Mouse (Mus musculus): Measurements from ENCODE around the gene Atrnl1.

The Atrnl1 gene

GRCm38 (mm10) chr19:57610476-57611261 is at the start of gene Atrnl1:
Gene Atrnl1, plus strand, starts transcription at chr19:57611034.
- peak; percentile 58 for DNase-seq (ENCODE audit: low read depth, low spot score)

GRCm38 (mm10) chr19:57561486-57561885 is 49.3 kb upstream of the Atrnl1 start:
- DNase-seq (ENCODE audit: low read depth, low spot score) = no peak

DNA sequence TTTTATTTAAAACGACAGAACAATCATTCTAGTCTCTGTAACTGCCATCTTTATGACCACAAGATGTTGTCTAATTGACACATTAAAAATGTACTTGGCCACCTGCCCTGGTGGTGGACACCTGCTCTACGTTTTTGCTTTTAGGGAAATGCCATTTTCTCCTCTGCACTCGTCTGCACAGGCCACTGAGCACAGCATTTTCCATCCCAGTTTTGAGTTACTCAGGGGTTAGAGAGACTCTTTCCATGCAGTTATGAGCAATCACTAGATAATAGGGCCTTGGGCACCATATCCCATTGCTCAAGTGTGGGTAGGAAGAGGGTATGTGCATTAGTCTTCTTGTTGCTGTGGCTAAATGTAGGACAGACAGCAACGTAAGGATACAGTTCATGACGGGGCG is 41.8 kb upstream of the Atrnl1 start:
- DNase-seq (ENCODE audit: low read depth, low spot score) = no peak

DNA sequence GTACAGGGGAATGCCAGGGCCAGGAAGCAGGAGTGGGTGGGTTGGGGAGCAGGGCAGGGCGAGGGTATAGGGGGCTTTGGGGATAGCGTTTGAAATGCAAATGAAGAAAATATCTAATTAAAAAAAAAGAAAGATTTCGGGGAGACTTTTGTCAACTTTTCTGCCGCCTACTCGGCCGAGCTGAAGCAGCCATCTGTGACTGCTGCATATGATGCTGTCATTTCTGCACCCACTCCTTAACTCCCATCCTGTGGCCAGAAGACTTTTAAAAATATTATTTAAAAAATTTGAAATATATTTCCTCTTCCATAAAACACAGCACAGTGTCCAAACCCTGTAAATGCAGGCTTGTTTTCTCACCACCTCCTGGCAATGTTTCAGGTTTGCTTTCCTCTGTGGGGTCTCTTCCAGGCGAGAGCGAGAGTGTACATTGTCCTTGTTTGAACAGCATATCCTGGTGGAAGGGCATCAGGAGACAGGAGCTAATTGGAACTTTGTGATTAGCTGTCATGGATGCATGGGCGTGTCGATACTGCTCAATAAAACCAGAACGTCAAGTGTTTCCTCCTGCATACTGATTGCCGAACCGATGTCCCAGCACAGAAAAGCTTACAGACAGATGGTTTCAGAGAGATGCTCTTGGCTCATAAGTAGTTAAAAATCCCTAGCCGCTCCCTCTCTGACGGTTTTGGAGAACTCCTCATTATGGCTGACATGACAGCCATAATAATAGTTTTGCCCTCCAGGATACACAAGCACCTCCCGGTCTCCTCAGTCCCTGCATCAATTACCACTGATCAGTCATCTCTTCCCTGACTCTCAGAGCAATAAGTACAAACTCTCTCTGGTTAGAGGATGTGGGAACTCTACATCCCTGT is 38.2 kb upstream of the Atrnl1 start:
- no peak for DNase-seq (ENCODE audit: low read depth, low spot score)

- no peak for DNase-seq (ENCODE audit: low read depth, low spot score)
Measured at GRCm38 (mm10) chr19:57573470-57573869, 37.4 kb upstream of the Atrnl1 start.

GRCm38 (mm10) chr19:57575027-57575426 is 35.8 kb upstream of the Atrnl1 start:
- no peak for DNase-seq (ENCODE audit: low read depth, low spot score)

GRCm38 (mm10) chr19:57576836-57577235 is 34.0 kb upstream of the Atrnl1 start:
- DNase-seq (ENCODE audit: low read depth, low spot score) = no peak

DNA sequence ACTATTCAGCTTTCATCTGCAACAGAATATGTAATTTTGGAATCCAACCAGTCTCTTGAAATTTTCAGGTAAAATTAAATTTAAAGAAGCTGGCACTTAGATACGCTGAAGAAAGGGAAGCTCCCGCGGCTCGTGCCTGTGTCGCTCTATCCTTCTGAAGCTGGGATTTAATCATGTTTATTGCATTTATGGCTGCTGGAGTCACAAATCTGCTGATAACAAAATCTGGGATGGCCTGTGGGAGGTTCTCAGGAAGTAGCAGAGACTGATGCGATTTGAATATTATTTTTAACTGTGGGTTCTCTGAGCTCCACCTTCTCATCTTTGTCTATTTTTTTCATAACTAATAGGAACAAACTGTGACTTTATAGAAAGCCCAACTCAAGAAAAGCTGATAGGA is 33.6 kb upstream of the Atrnl1 start:
- DNase-seq (ENCODE audit: low read depth, low spot score) = no peak

- no peak for DNase-seq (ENCODE audit: low read depth, low spot score)
Measured at GRCm38 (mm10) chr19:57580962-57581361, 29.9 kb upstream of the Atrnl1 start.

DNA sequence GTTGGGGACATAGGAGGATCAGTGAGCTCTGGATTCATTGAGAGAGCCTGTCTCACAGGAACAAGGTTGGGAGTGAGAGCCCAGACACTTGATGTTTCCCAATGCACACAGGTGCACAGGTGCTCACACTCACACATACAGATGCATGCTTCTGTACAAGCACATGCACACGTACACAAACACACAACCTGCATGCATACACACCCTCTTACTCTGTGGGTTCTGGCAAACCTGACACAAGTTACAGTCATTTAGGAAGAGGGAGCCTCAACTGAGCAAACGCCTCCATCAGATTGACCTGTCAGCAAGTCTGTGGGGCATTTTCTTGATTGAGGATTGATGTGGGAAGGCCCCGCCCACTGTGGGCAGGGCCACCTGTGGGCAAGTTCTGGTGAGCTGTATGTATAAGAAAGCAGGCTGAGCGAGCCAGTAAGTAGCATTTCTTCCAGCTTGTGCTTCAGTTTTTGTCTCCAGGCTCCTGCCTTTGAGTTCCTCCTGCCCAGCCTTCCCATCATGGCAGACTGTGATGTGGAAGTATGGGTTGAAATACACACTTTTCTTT is 25.5 kb upstream of the Atrnl1 start:
- no peak for DNase-seq (ENCODE audit: low read depth, low spot score)

GRCm38 (mm10) chr19:57586172-57586571 is 24.7 kb upstream of the Atrnl1 start:
- no peak for DNase-seq (ENCODE audit: low read depth, low spot score)

DNA sequence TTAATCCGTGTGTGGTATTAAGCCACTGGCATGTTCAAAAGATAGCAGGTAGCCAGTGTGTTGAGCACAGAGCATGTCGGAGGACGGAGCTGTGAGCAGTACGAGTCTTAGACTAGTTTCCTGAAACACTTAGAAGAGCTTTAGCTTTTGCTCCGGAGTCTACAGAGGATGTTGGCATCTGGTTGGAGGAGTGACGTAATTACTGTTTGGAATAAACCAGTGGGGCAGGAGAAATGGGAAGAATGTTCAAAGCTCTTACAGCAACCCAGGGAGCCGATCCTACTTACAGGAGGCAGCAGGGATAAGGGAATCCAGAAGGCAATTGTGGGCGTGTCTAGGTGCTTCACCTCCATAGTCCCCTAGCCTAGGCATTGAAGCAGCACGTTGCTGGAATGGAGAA is 21.3 kb upstream of the Atrnl1 start:
- no peak for DNase-seq (ENCODE audit: low read depth, low spot score)

DNA sequence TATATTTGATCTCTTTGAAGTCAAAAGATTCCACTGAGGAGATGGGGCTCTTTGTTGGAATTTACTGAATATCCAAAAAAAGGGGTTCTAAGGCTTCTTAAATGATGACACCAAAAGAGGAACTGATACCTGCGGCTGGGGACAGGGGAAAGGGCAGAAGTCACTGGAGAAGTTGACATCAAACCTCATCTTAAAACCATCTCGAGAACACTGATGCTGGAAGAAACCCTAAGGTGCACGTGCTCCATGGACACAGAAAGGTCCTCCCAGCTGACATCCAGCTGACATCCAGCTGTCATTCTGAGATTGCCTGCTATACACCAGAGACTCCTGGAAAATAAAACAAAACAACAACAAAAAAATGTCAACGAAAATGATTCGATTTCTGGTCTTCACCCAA is 19.9 kb upstream of the Atrnl1 start:
- no peak for DNase-seq (ENCODE audit: low read depth, low spot score)

DNA sequence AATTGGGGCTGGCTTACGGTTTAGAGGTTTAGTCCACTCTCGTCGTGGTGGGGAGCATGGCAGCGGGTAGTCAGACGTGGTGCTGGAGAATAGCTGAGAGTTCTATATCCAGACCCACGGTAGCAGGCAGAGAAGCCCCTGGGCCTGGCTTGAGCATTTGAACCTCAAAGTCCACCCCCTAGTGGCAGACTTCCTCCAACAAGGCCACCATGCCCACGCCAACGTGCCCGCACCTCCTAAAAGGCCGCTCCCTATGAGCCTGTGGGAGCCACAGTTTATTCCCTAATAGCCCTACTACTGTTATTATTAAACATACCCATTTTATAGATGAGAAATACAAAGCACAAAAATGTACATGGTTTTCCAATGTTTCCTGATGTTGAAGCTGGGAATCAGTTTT is 19.2 kb upstream of the Atrnl1 start:
- DNase-seq (ENCODE audit: low read depth, low spot score) = no peak

DNA sequence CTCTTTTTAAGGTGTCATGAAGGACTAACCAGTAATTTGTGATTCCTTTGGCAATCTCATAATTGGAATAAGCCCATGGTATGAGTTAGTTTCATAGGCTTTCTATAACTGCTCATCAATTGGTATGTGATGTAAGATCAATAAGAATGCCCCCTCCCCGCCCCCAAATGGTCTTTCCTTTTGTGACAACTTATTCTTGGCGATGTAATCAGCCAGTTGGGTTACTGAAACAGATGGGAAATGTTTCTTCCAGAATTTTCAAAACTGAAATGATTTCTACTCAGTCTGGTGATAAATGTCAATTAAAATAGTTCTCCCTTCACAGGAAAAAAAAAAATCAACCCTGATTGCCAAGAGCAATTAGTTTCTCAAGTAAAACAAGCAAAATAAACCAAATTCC is 18.5 kb upstream of the Atrnl1 start:
- no peak for DNase-seq (ENCODE audit: low read depth, low spot score)

GRCm38 (mm10) chr19:57599126-57599525 is 11.7 kb upstream of the Atrnl1 start:
- no peak for DNase-seq (ENCODE audit: low read depth, low spot score)

DNA sequence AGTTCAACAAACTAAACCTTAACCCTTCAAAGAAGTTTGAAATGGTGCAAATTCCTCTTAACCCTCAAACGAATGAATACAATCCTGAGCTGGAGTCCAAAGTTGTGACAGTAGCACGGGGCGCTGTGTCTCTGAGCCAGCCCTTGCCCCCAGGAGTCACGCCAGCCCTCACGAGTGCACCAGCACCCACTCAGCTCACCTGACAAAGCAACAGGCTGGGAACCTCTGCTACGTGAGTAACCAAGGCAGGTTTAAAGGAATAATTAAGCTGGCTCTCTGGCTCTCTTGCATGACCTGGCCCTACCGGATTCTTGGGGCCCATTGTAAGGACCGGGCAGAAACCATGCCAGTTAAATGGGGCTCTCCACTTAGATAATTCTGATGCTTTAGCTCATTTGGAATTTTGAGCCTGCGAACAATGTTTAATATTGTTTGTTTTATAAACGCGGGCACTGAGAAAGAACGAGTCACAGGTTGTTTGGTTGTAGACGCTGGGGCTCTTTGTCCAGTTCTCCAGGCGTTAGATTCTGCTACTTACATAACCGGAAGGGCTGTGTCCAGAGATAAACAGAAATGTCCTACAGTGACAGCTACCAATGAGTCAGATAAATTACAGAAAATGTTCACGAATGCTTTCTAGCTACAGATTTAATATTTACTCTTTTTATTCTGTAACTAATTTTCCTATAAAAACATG is 10.5 kb upstream of the Atrnl1 start:
- no peak for DNase-seq (ENCODE audit: low read depth, low spot score)

DNA sequence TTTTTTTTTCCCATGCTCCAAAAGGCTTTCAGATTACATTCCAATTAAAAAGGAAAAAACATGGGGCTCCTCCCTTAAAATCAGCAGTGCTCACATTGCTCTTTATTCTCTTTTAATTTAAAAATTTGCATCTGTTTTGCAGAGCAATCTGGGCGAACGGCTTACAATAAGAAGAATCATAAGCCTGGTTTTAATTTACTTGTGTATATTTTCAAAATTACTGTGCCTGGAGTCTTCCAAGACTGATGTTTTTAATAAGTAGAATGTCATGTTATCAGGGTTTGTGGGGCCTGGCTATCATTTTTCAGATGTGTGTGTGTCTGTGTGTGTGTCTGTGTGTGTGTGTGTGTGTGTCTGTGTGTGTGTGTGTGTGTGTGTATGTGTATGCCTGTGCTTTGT is 9.9 kb upstream of the Atrnl1 start:
- DNase-seq (ENCODE audit: low read depth, low spot score) = no peak

DNA sequence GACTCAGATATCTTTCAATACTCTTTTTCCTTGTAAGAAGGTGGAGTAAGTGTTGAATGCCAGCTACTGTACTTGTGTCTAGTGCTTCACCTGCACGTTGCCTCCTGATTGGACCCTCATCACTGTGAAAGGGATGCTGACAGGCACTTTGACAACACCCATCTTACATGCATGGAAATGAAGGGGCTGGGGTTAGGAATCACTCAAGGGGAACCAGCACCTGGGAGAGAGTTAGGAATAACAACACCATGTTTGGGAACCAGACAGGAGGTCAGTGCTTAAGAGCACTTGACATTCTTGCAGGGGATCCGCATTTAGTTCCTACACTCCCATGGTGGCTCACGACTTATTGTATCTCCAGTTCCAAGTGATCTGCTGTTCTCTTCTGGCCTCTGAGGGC is 7.2 kb upstream of the Atrnl1 start:
- DNase-seq (ENCODE audit: low read depth, low spot score) = no peak

DNA sequence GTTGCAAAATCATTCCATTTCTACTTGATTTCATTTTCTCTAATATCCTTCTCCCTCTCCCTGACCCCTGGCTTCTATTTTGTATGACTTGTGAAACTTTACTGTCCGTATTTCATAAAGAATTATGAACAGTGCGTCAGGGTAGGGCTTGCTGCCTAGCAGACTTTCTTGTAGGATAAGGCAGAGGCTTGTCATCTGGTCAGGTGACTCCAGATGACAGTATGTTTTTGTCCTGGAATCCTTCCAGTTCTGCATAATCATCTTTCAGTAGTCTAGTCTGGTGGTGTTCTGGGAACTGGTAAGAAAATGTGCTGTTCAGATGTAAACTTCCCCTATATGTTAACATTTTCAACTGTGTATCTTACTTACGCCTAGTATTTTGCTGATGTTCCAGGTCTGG is 4.9 kb upstream of the Atrnl1 start:
- no peak for DNase-seq (ENCODE audit: low read depth, low spot score)

DNA sequence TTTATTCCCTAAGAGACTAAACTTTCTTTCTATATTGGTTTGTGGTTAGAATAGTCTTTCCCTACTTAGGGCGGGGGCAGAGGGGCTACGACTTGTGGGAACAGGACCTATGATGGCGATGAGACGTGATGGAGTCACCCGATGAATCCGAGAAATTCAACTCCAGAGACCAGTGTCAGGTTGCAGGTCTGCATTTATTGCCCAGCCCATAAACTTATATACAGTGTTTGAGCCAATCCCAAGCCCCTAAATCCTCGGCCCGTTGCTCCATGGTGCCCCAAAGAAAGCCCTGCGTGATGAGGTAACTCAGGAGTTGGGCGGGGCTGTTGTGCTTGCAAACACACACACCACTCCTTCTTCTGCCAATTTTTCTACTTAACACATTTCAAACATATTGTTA is 4.5 kb upstream of the Atrnl1 start:
- DNase-seq (ENCODE audit: low read depth, low spot score) = no peak

All from c-Kit-negative CD71-positive TER-119-positive erythroid progenitor cells, embryonic 14.5 days (primary cell).